Mouse (Mus musculus) heart, embryonic 15.5 days (tissue): ENCODE measurements around the gene Plekha5. TPM values are rescaled to one million over a fixed set of nuclear protein-coding genes. Genes with fewer than 3 reads are reported as not detected.

Experiments used
- ATAC-seq: fragments of 200-750 bp; cut with Nextera tagmentation; replicated peaks from 2 replicates; pipeline ENCODE4 v1.8.0; 2017; ENCODE audit warnings: low read depth, moderate TSS enrichment; ENCODE audit not compliant: insufficient number of reproducible peaks, insufficient read depth, low FRiP score
- H3K27ac ChIP-seq: fragments of 300-500 bp; sonication (generic); 2 replicates; pipeline ENCODE4 v1.5.1; 2015; ENCODE audit warnings: mild to moderate bottlenecking, inconsistent platforms
- H3K27me3 ChIP-seq: fragments of 300-500 bp; sonication (generic); 2 replicates; pipeline ENCODE4 v1.6.1; 2015; ENCODE audit warnings: inconsistent platforms
- H3K36me3 ChIP-seq: fragments of 300-500 bp; sonication (generic); 2 replicates; pipeline ENCODE4 v1.6.1; 2015; ENCODE audit warnings: mild to moderate bottlenecking, inconsistent platforms
- H3K4me1 ChIP-seq: fragments of 300-500 bp; sonication (generic); replicated peaks from 2 replicates; pipeline ENCODE4 v1.6.1; 2015; ENCODE audit warnings: inconsistent platforms
- H3K4me2 ChIP-seq: fragments of 300-500 bp; sonication (generic); 2 replicates; pipeline ENCODE4 v1.6.1; 2015; ENCODE audit warnings: inconsistent platforms, mild to moderate bottlenecking, moderate library complexity
- H3K4me3 ChIP-seq: fragments of 300-500 bp; sonication (generic); 2 replicates; pipeline ENCODE4 v1.5.1; 2015; ENCODE audit warnings: mild to moderate bottlenecking, inconsistent platforms
- H3K9ac ChIP-seq: fragments of 300-500 bp; sonication (generic); 2 replicates; pipeline ENCODE4 v1.6.1; 2015; ENCODE audit warnings: mild to moderate bottlenecking, inconsistent platforms
- H3K9me3 ChIP-seq: fragments of 300-500 bp; sonication (generic); replicated peaks from 2 replicates; pipeline ENCODE4 v1.6.1; 2016; ENCODE audit warnings: inconsistent platforms
- WGBS: fragments of 180-500 bp; shearing (Covaris S2); methylation state at CpG from one replicate; pipeline ENCODE4 v1.1.7; 2015; ENCODE audit warnings: mixed read lengths; 5-methylcytosine and 5-hydroxymethylcytosine counted together
- polyA plus RNA-seq: library from polyadenylated mRNA; unstranded; fragments of >200 nt; fragmentation: Nextera tagmentation; extraction: Ambion mirVana; gene quantifications from 2 replicates; pipeline ENCODE4 v1.2.1, GENCODE M21; 2015

Gene Plekha5
- polyA plus RNA-seq: 21.6 and 28.4 TPM in 2 replicates

GRCm38 (mm10) chr6:140423846-140424200, at the start of gene Plekha5:
TSS of gene Plekha5 (plus strand) at chr6:140424054.
- WGBS: 0% methylated on average over 52 of the region's 65 CpGs

DNA sequence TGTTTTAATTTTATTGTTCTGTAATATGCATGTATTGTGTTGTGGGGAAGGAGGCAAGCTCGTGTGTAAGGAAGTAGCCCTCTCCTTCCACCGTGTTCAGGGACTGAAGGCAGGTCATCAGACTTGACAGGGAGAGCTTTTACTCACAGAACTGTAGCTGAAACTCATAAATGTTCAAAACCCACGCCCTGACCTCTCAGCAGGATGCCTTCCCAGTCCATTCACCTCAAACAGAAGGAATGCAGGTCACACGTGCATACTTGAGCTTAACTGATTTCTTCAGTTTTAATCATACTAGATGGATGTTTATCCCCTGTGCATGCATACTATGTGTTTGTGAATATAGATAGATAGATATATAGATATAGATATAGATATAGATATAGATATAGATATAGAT, 48.2 kb upstream of the Plekha5 start:
- whole genome bisulfite sequencing: 60% methylated on average over 4 of the region's 4 CpGs
- H3K4me2 ChIP-seq: no peak overlapping the region

More at GRCm38 (mm10) chr6:140423846-140424200, at the start of gene Plekha5:
- Histone ChIP-seq H3K4me3 (peak within 1 kb of the TSS; percentile 99), H3K4me1 (no peaks in the 10 kb centered on the region; the same call in 1 of the 2 replicates), H3K27ac (peak within 1 kb of the TSS; percentile 84), H3K9ac (peak within 1 kb of the TSS; percentile 87), H3K9me3 (no peaks in the 10 kb centered on the region), H3K36me3 (no peaks in the 10 kb centered on the region), H3K4me2 (peak within 1 kb of the TSS; percentile 82), H3K27me3 (no peaks in the 10 kb centered on the region)
- peak; percentile 93 for ATAC-seq

GRCm38 (mm10) chr6:140380588-140380987, 43.3 kb upstream of the Plekha5 start:
- H3K4me3 ChIP-seq: no peak overlapping the region
- H3K4me1 ChIP-seq: no peaks in the 10 kb centered on the region

More for the DNA sequence above, 48.2 kb upstream of the Plekha5 start:
- Histone ChIP-seq H3K4me1 (no peaks in the 10 kb centered on the region), H3K27me3 (no peaks in the 10 kb centered on the region), H3K9me3 (no peaks in the 10 kb centered on the region), H3K27ac (no peak overlapping the region), H3K36me3 (no peaks in the 10 kb centered on the region), H3K4me3 (no peak overlapping the region), H3K9ac (no peak overlapping the region)
- ATAC-seq: no peak

GRCm38 (mm10) chr6:140381162-140381561, 42.7 kb upstream of the Plekha5 start:
- no peak overlapping the region for H3K4me2 ChIP-seq
- no peaks in the 10 kb centered on the region for H3K4me1 ChIP-seq
- no peaks in the 10 kb centered on the region for H3K36me3 ChIP-seq
- no peak overlapping the region for H3K27ac ChIP-seq
- 73% methylated on average over 8 of the region's 8 CpGs for WGBS
- no peak overlapping the region for H3K4me3 ChIP-seq
- no peaks in the 10 kb centered on the region for H3K9me3 ChIP-seq
- no peak overlapping the region for H3K9ac ChIP-seq
- no peak for ATAC-seq
- H3K27me3 ChIP-seq: no peaks in the 10 kb centered on the region

More at GRCm38 (mm10) chr6:140380588-140380987, 43.3 kb upstream of the Plekha5 start:
- Histone ChIP-seq H3K36me3 (no peaks in the 10 kb centered on the region), H3K9me3 (no peaks in the 10 kb centered on the region), H3K27ac (no peak overlapping the region), H3K27me3 (no peaks in the 10 kb centered on the region), H3K4me2 (no peak overlapping the region), H3K9ac (no peak overlapping the region)
- WGBS: 50% methylated on average over 2 of the region's 2 CpGs
- no peak for ATAC-seq

- WGBS: 80% methylated on average over 10 of the region's 10 CpGs
- no peaks in the 10 kb centered on the region for H3K9me3 ChIP-seq
- H3K36me3 ChIP-seq: no peaks in the 10 kb centered on the region
- H3K4me2 ChIP-seq: no peak overlapping the region
- no peak overlapping the region for H3K4me3 ChIP-seq
- H3K27ac ChIP-seq: no peak overlapping the region
- no peak overlapping the region for H3K9ac ChIP-seq
- no peaks in the 10 kb centered on the region for H3K4me1 ChIP-seq
- no peaks in the 10 kb centered on the region for H3K27me3 ChIP-seq
- ATAC-seq: no peak
Observed at GRCm38 (mm10) chr6:140383580-140384400, 40.1 kb upstream of the Plekha5 start.

DNA sequence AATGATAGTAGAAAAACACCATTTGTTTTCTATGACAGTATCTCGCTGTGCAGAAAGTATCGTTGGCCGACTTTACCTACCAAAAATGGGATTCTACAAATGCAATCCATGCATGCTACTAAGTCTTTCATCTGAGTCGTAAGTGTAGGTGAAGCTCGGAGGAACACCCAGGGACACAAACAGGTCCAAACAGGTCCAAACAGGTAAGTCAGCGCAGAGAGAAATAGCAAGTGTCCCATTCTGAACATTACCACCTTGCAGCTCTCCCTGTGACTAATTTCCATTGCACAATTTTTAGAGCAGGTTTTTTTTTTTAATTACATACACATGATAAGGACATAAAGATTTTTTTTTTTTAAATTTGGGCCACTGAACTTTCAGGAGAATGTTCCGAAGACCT, 27.2 kb upstream of the Plekha5 start:
- H3K4me2 ChIP-seq: no peak overlapping the region
- H3K27ac ChIP-seq: no peak overlapping the region
- H3K9ac ChIP-seq: no peak overlapping the region
- H3K27me3 ChIP-seq: no peaks in the 10 kb centered on the region
- ATAC-seq: no peak
- H3K36me3 ChIP-seq: no peaks in the 10 kb centered on the region
- 87% methylated on average over 7 of the region's 7 CpGs for WGBS
- H3K4me1 ChIP-seq: no peaks in the 10 kb centered on the region
- H3K4me3 ChIP-seq: no peak overlapping the region
- no peaks in the 10 kb centered on the region for H3K9me3 ChIP-seq

- Histone ChIP-seq H3K4me2 (no peak overlapping the region), H3K9me3 (no peaks in the 10 kb centered on the region), H3K27me3 (no peaks in the 10 kb centered on the region), H3K4me3 (no peak overlapping the region), H3K4me1 (0 out of 2 replicates have a peak, but pooled peaks cover 3% of the 10 kb centered on the region), H3K9ac (no peak overlapping the region), H3K36me3 (no peaks in the 10 kb centered on the region), H3K27ac (no peak overlapping the region)
- no peak for ATAC-seq
- 51% methylated on average over 13 of the region's 13 CpGs for WGBS
Observed at GRCm38 (mm10) chr6:140402766-140403310, 21.0 kb upstream of the Plekha5 start.

GRCm38 (mm10) chr6:140411996-140412395, 11.9 kb upstream of the Plekha5 start:
- Histone ChIP-seq H3K27ac (no peak overlapping the region), H3K4me1 (no peaks in the 10 kb centered on the region), H3K27me3 (no peaks in the 10 kb centered on the region), H3K9ac (no peak overlapping the region), H3K36me3 (no peaks in the 10 kb centered on the region), H3K9me3 (no peaks in the 10 kb centered on the region), H3K4me3 (no peak overlapping the region), H3K4me2 (no peak overlapping the region)
- WGBS: 88% methylated on average over 3 of the region's 3 CpGs
- ATAC-seq: no peak

DNA sequence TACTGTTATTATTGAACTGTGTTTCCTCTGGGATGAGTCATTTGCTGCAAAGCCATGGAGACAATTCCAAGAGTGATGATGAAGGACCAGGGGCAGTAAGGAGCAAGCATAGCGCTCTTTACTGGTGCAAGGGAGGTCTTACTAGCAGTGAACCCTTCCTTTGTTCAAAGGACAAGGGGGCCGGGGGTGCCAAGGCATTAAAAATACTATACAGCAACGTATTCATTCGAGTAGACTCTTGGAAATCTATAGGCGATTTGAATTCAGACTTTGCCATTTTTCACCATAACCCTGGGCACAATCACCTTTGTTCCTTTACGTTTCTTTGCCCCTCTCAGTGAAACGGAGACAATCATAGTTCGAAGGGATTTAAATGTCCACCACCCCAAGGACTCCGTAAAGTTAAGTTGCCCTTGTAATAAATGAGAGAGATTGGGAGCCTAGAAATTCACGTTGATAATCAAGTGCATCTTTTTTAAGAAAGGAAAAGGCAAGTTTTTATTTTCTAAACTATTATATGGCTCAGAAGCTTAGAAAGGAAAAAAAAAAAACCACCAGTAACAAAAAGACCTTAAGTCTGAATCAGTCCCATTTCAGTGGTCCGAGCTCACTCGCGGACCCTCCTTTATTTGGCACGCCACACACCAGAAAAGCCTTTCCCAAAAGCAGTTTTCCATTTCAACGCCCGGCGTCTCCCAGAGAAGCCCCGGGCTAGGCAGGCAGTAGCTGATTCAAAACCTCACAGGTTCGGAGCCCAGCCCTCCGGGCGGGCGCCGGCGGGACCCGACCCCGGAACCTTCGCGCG, 611 bp upstream of the Plekha5 start:
- Histone ChIP-seq H3K9me3 (no peaks in the 10 kb centered on the region), H3K4me3 (peak overlapping the region; percentile 99), H3K4me2 (peak overlapping the region; percentile 82), H3K27ac (peak overlapping the region; percentile 84; the same call in 1 of the 2 replicates), H3K4me1 (no peaks in the 10 kb centered on the region; the same call in 1 of the 2 replicates), H3K27me3 (no peaks in the 10 kb centered on the region), H3K9ac (peak overlapping the region; percentile 87), H3K36me3 (no peaks in the 10 kb centered on the region)
- 13% methylated on average over 29 of the region's 29 CpGs for WGBS
- no peak for ATAC-seq

GRCm38 (mm10) chr6:140424201-140424990, 542 bp downstream of the Plekha5 start:
- Histone ChIP-seq H3K36me3 (no peaks in the 10 kb centered on the region), H3K27me3 (no peaks in the 10 kb centered on the region), H3K9me3 (no peaks in the 10 kb centered on the region), H3K4me3 (peak overlapping the region; percentile 99), H3K27ac (peak overlapping the region; percentile 84), H3K4me1 (no peaks in the 10 kb centered on the region; the same call in 1 of the 2 replicates), H3K9ac (peak overlapping the region; percentile 87), H3K4me2 (peak overlapping the region; percentile 82)
- under 1% methylated on average over 68 of the region's 72 CpGs for WGBS
- peak; percentile 72 for ATAC-seq
